In the genomic region with DNA sequence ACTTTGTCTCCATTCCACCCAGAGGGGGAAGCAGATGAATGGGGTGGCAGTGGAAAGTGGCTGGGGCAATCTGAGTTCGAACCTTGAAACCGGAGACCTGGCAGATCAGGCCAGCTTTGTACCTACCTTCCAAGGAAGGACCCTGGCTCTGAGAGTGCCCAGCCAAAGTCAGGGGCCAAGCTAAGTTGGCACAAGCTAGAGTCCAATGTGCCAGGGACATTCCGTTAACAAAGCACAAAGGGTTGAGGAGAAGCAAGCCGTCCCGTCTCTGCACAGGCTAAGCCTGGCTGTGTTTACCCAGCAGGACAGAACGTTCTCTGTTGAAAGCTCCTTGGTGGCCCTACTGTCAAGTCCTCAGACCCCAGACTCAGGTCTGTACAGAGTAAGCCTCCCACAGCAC, we compare ENCODE assay signal across 13 mouse cellular contexts. TPM values are rescaled to one million over a fixed set of nuclear protein-coding genes. Genes with fewer than 3 reads are reported as not detected.
DNase-seq lines count a peak whose midpoint lies in the region; ATAC-seq and TF ChIP-seq lines count a peak whose summit lies in the region.
"Had no signal": no experiment of that assay in that cellular context is flagged by ENCODE, and none has a peak within 500 bp of the region (broad histone marks: within the 10 kb centered on the region; RNA-seq: fewer than 3 reads in every experiment).

No protein-coding gene starts in this region.

- peak overlapping the region; percentile 30; the same call in 1 of the 2 replicates for H3K27ac ChIP-seq in forebrain, embryonic 10.5 days
- H3K27ac ChIP-seq in forebrain, embryonic 14.5 days (ENCODE audit: low read depth, low read length): no peak overlapping the region
- no peak overlapping the region for H3K27ac ChIP-seq in MEL (ENCODE audit: control insufficient read depth, low read depth, low read length)
- H3K27ac ChIP-seq in cortical plate, adult 2 months (ENCODE audit: insufficient read depth, low read length): peak overlapping the region; percentile 92
- H3K27ac ChIP-seq: limb, embryonic 15.5 days; midbrain, embryonic 10.5 days; neural tube, embryonic 13.5 days had no signal

- TF ChIP-seq POLR2A in MEL (IDR thresholded peaks at IDR 0.05; ENCODE audit: control insufficient read depth in 1 of 2, insufficient read depth in 1 of 2, low read depth in 1 of 2, low read length in 2 of 2, poor library complexity in 1 of 2): no peak
- TF ChIP-seq POLR2A in cortical plate, adult 2 months (IDR thresholded peaks at IDR 0.05; ENCODE audit: extremely low read depth, insufficient read depth, low read length): 0 out of 2 replicates have a peak, but pooled peaks have one; percentile 31

- no peak overlapping the region for H3K9ac ChIP-seq in forebrain, embryonic 14.5 days (ENCODE audit: low read length)
- peak overlapping the region; percentile 36 for H3K9ac ChIP-seq in MEL (ENCODE audit: control insufficient read depth, low read depth, low read length, poor library complexity, severe bottlenecking)
- H3K9ac ChIP-seq: limb, embryonic 15.5 days; neural tube, embryonic 13.5 days had no signal

- H3K4me2 ChIP-seq in forebrain, embryonic 14.5 days (ENCODE audit: low read length): no peak overlapping the region
- H3K4me2 ChIP-seq: limb, embryonic 15.5 days; neural tube, embryonic 13.5 days had no signal

- peaks cover 2% of the 10 kb centered on the region; the same call in 1 of the 2 replicates for H3K79me2 ChIP-seq in MEL (ENCODE audit: control insufficient read depth, insufficient read depth, low read length, poor library complexity)

- no peak for DNase-seq in forebrain, embryonic 10.5 days (ENCODE audit: extremely low spot score, low spot score)
- DNase-seq in forebrain, embryonic 14.5 days (ENCODE audit: low spot score): no peak
- peak; percentile 12 to 48 for DNase-seq in kidney, postnatal 36 days
- DNase-seq in kidney, postnatal 14 days: no peak
- no peak for DNase-seq in MEL (ENCODE audit: low read depth, low spot score)
- DNase-seq in spleen, postnatal 36 days (ENCODE audit: low spot score in 2 of 2): no peak
- DNase-seq in spleen, postnatal 14 days (ENCODE audit: low spot score in 2 of 2): no peak
- DNase-seq: B cell, adult 2 months; thymus, postnatal 4 days had no signal

- no peaks in the 10 kb centered on the region for H3K9me3 ChIP-seq in forebrain, embryonic 10.5 days
- no peaks in the 10 kb centered on the region for H3K9me3 ChIP-seq in forebrain, embryonic 14.5 days (replicated peaks; ENCODE audit: control insufficient read depth, low read length)
- no peaks in the 10 kb centered on the region for H3K9me3 ChIP-seq in MEL (replicated peaks; ENCODE audit: insufficient read depth, low read length)
- H3K9me3 ChIP-seq: limb, embryonic 15.5 days; midbrain, embryonic 10.5 days; neural tube, embryonic 13.5 days had no signal

- H3K4me1 ChIP-seq in forebrain, embryonic 10.5 days: peaks cover 39% of the 10 kb centered on the region
- H3K4me1 ChIP-seq in forebrain, embryonic 14.5 days (ENCODE audit: control insufficient read depth, insufficient read depth, low read length): no peaks in the 10 kb centered on the region
- peaks cover 0 to 6% of the 10 kb centered on the region in 2 experiments; a peak in 1 of 4 replicates for H3K4me1 ChIP-seq in MEL (ENCODE audit: control insufficient read depth in 1 of 2, insufficient read depth in 2 of 2, low read length in 2 of 2)
- peaks cover 5% of the 10 kb centered on the region; the same call in 1 of the 2 replicates for H3K4me1 ChIP-seq in cortical plate, adult 2 months (ENCODE audit: control insufficient read depth, insufficient read depth, low read length)

- no peak for TF ChIP-seq EP300 in MEL (IDR thresholded peaks at IDR 0.05; ENCODE audit: low read depth in 1 of 2, low read length in 2 of 2)

- no peak for ATAC-seq in forebrain, embryonic 14.5 days

- TF ChIP-seq RAD21 in MEL (IDR thresholded peaks at IDR 0.05; ENCODE audit: low read depth, low read length): no peak

- no peak for TF ChIP-seq CTCF in MEL (IDR thresholded peaks at IDR 0.05 in 2 of 3, conservative IDR thresholded peaks at IDR 0.05 in 1 of 3; ENCODE audit: control insufficient read depth in 1 of 3, insufficient read depth in 1 of 3, low read depth in 2 of 3, low read length in 3 of 3, poor library complexity in 1 of 3, severe bottlenecking in 1 of 3)
- no peak for TF ChIP-seq CTCF in cortical plate, adult 2 months (IDR thresholded peaks at IDR 0.05; ENCODE audit: extremely low read depth, insufficient read depth, low read length)

- no peak overlapping the region for H3K4me3 ChIP-seq in forebrain, embryonic 10.5 days
- no peak overlapping the region for H3K4me3 ChIP-seq in forebrain, embryonic 14.5 days (ENCODE audit: low read depth, low read length)
- peak overlapping the region; percentile 38 to 85; a peak in 2 of 4 replicates for H3K4me3 ChIP-seq in MEL (ENCODE audit: control insufficient read depth in 1 of 2, insufficient read depth in 1 of 2, low read depth in 2 of 2, low read length in 2 of 2)
- H3K4me3 ChIP-seq in cortical plate, adult 2 months (ENCODE audit: insufficient read depth, low read length): no peak overlapping the region
- H3K4me3 ChIP-seq: limb, embryonic 15.5 days; midbrain, embryonic 10.5 days; neural tube, embryonic 13.5 days had no signal

- H3K27me3 ChIP-seq in forebrain, embryonic 10.5 days (ENCODE audit: poor library complexity, severe bottlenecking): peaks cover 15% of the 10 kb centered on the region; the same call in 1 of the 2 replicates
- H3K27me3 ChIP-seq in forebrain, embryonic 14.5 days (replicated peaks; ENCODE audit: control insufficient read depth, insufficient read depth, low read length): no peaks in the 10 kb centered on the region
- no peaks in the 10 kb centered on the region for H3K27me3 ChIP-seq in MEL (ENCODE audit: control insufficient read depth in 1 of 2, insufficient read depth in 2 of 2, low read length in 2 of 2)
- H3K27me3 ChIP-seq: limb, embryonic 15.5 days had no signal

- 79% methylated on average over 6 of the region's 6 CpGs for WGBS in forebrain, embryonic 10.5 days
- WGBS in forebrain, embryonic 14.5 days: 80% methylated on average over 6 of the region's 6 CpGs

- no peaks in the 10 kb centered on the region for H3K36me3 ChIP-seq in forebrain, embryonic 10.5 days (replicated peaks)
- no peaks in the 10 kb centered on the region for H3K36me3 ChIP-seq in forebrain, embryonic 14.5 days (ENCODE audit: control insufficient read depth, insufficient read depth, low read length)
- peaks cover 0 to 3% of the 10 kb centered on the region in 2 experiments; a peak in 1 of 4 replicates for H3K36me3 ChIP-seq in MEL (ENCODE audit: control insufficient read depth in 1 of 2, insufficient read depth in 2 of 2, low read length in 2 of 2)
- H3K36me3 ChIP-seq: limb, embryonic 15.5 days; midbrain, embryonic 10.5 days; neural tube, embryonic 13.5 days had no signal

TF ChIP-seq in MEL, 35 proteins besides CTCF, POLR2A, EP300 and RAD21:
- no peak for TF ChIP-seq TBP (IDR thresholded peaks at IDR 0.05; ENCODE audit: low read depth, low read length)
- TF ChIP-seq CHD2 (IDR thresholded peaks at IDR 0.05; ENCODE audit: low read length): no peak
- no peak for TF ChIP-seq POLR2AphosphoS2 (IDR thresholded peaks at IDR 0.05; ENCODE audit: low read length)
- TF ChIP-seq MYC (IDR thresholded peaks at IDR 0.05; ENCODE audit: low read depth, low read length): no peak
- TF ChIP-seq ZNF384 (IDR thresholded peaks at IDR 0.05; ENCODE audit: low read depth, low read length): no peak
- no peak for TF ChIP-seq E2F4 (IDR thresholded peaks at IDR 0.05; ENCODE audit: borderline replicate concordance, low read depth, low read length)
- TF ChIP-seq JUND (IDR thresholded peaks at IDR 0.05; ENCODE audit: low read depth, low read length): no peak
- TF ChIP-seq CHD1 (IDR thresholded peaks at IDR 0.05; ENCODE audit: low read depth, low read length): no peak
- TF ChIP-seq UBTF (IDR thresholded peaks at IDR 0.05; ENCODE audit: borderline replicate concordance, insufficient read depth, low read depth, low read length): no peak
- no peak for TF ChIP-seq KAT2A (conservative IDR thresholded peaks at IDR 0.05; ENCODE audit: low read depth, low read length)
- TF ChIP-seq HCFC1 (IDR thresholded peaks at IDR 0.05; ENCODE audit: low read depth, low read length): no peak
- no peak for TF ChIP-seq USF2 (IDR thresholded peaks at IDR 0.05; ENCODE audit: borderline replicate concordance in 1 of 2, insufficient read depth in 1 of 2, low read depth in 1 of 2, low read length in 2 of 2)
- TF ChIP-seq USF1 (IDR thresholded peaks at IDR 0.05; ENCODE audit: low read depth, low read length): no peak
- no peak for TF ChIP-seq MEF2A (IDR thresholded peaks at IDR 0.05; ENCODE audit: extremely low read depth, insufficient replicate concordance, low read depth, low read length, poor library complexity, severe bottlenecking)
- no peak for TF ChIP-seq MAFK (IDR thresholded peaks at IDR 0.05; ENCODE audit: borderline replicate concordance, low read depth, low read length)
- TF ChIP-seq NRF1 (IDR thresholded peaks at IDR 0.05; ENCODE audit: insufficient read depth, low read depth, low read length, poor library complexity, severe bottlenecking): no peak
- TF ChIP-seq RCOR1 (IDR thresholded peaks at IDR 0.05; ENCODE audit: low read depth, low read length): no peak
- no peak for TF ChIP-seq MYB (IDR thresholded peaks at IDR 0.05; ENCODE audit: low read depth, low read length)
- no peak for TF ChIP-seq ZKSCAN1 (IDR thresholded peaks at IDR 0.05; ENCODE audit: low read depth, low read length)
TF ChIP-seq in MEL: peak in this region for 0.

RNA-seq across cellular contexts. Expression of a gene that starts 19.6 kb away (rescaled TPM):
- polyA plus RNA-seq in forebrain, embryonic 10.5 days (2016; fragmentation: Nextera tagmentation; extraction: Ambion mirVana): 74.9 and 77.6 TPM in 2 replicates
- polyA plus RNA-seq in forebrain, embryonic 14.5 days (2014; fragmentation: Nextera tagmentation; extraction: Ambion mirVana): 68.2 and 74.5 TPM in 2 replicates
- total RNA-seq in MEL (2012; rRNA removed): 22.2 and 23.1 TPM in 2 replicates
- 10 to 100 TPM in 1 of 2 experiments, not detected in 1; 44.6 TPM for polyA plus RNA-seq in MEL (2012; ENCODE audit: insufficient read depth in 1 of 2, insufficient read length in 2 of 2, low read depth in 1 of 2, low replicate concordance in 2 of 2, missing spikeins in 1 of 2)
- polyA plus RNA-seq in cortical plate, adult 2 months (2012; rRNA removed): 72.5 and 72.7 TPM in 2 replicates

Comparison
In these comparisons a context has a peak if more than half of its experiments do, and no peak if none do; other contexts are left out.
1. DNase-seq: peak in kidney, postnatal 36 days (2 of 2); none in forebrain, embryonic 10.5 days (single experiment), forebrain, embryonic 14.5 days (single experiment), kidney, postnatal 14 days (single experiment), MEL (single experiment), spleen, postnatal 36 days (0 of 2) and spleen, postnatal 14 days (0 of 2).
2. H3K27ac ChIP-seq: peak in forebrain, embryonic 10.5 days (single experiment) and cortical plate, adult 2 months (single experiment); none in forebrain, embryonic 14.5 days (single experiment) and MEL (single experiment).
3. H3K4me3 ChIP-seq: peak in MEL (2 of 2); none in forebrain, embryonic 10.5 days (single experiment), forebrain, embryonic 14.5 days (single experiment) and cortical plate, adult 2 months (single experiment).